Mouse (Mus musculus) E14TG2a.4 (cell line): Measurements from ENCODE around the gene Gm11985.

ENCODE experiments used
- CTCF ChIP-seq: conservative IDR thresholded peaks from 2 replicates; pipeline ENCODE4 v1.5.1; 2014; ENCODE audit warnings: low read length
- NANOG ChIP-seq: IDR thresholded peaks from 2 replicates; pipeline ENCODE4 v1.6.1; 2014; ENCODE audit warnings: borderline replicate concordance, low read length, mixed read lengths

DNA sequence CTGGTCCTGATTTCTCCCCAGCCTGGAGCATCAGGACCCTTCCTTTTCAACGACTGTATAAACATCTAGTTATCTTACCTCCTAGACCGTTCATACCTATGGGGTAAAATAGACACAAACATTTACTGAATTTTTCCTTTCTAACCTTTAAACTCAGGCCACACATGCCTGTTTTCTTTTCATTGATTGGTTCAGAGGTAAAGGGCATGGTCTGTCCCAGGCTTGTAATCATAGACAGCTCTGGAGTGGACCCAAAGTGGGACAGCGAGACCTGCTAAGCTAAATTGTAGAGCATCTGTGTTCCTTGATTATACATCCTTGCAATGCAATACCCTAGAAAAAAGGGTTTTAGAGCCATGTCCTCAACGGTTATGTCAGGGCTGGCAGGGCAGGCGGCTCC is 54.6 kb downstream of the Gm11985 start:
- TF ChIP-seq CTCF (no peak), NANOG (no peak)
